Mouse (Mus musculus) adipocyte (in vitro differentiated cells): ENCODE measurements around the gene Tgfb2.

ENCODE experiments used
- DNase-seq: peaks from one replicate; pipeline ENCODE4 v3.0.0-alpha.2; 2016; ENCODE audit warnings: low spot score

Tgfb2 gene

DNA sequence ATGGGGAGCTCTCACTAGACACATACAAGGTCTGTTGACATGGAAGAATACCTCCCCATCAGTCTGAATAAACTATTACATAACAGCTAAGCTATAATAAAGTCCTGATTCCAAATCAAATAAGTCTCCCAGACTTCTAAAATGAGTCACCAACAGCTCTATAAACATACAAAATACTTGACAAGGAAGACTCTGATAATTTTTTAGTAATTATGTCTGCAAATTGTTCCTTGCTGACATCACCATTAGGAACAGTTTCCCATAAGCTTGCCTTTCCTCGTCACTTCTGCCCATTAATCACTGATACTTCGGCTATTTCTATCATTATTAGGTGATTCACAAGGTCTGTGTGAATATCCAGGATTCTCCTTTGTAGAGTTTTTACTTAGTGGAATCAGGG is 124.1 kb downstream of the Tgfb2 start:
- no peak for DNase-seq

DNA sequence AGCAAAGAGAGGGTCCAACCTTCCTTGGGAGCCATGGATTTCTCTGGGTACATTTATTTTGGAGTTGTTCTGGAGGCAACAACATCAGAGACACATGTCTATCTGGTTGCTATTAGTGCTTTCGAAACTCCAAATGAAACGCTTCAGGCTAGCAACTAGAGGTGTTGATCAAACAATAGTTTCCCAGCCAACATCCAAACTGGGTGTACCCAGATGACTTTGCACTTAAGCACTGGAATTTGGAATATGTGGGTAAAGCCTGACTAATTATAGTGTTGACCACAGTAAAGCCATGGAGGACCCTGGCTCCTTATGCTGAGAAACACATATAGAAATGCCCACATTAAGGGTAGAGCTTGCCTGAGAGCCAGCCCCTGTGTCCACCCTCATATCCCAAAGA is 124.7 kb downstream of the Tgfb2 start:
- DNase-seq = no peak

DNA sequence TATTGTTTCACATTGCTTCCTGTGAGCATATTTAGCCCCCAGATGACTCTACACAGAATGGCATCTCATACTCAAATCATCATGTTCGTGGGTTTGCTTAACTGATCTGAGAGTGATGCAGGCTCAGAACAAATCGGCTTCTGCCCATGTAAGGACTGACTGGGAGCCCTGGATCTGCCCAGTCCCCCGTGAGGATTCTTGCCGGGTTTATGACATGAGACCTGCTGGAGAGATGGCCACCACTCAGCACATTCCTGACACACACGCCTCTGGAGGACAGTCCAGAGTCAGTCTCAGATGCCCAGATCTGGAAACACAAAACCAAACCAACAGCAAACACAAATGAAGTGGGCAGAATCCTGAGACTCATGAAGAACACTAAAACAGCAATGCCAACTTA is 128.5 kb downstream of the Tgfb2 start:
- no peak for DNase-seq

DNA sequence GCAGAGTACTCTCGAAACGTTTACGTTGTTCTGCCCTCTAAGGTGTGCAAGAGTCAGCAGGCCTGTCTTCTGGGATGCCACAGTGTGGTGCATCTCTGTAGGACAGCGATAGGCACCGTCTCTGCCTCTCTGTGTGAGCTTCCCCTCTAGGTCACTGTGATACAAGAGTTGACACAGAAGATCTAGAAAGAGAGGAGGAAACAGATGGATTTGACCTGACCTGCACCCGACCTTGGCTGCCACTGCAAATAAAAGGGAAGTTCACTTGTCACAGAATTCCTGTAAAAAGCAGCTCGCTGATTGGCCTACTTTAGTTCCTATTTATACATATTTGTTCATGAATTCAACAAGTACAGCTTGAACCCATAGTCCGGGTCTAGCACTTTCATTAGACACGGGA is 130.2 kb downstream of the Tgfb2 start:
- no peak for DNase-seq

DNA sequence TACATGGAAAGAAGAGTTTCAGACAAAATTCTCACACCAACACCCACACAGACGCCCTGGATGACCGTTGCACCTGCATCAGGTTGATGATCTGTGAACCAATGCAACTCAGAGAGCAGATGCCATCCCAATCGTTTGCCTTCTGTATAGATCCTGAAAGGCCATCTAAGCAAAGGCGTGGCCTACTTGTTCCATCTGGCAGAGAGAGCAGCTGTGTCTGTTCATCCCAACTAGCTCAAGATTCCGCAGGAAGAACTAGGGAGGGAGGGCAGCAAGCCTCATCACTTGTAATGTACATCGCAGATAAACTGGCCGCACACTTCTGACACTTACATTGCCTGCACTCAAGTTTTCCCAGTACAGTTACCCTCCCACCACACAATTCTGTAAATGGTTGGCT is 130.7 kb downstream of the Tgfb2 start:
- DNase-seq = no peak
